Mouse (Mus musculus) lung, adult 2 months (tissue): ENCODE results near the gene Kifap3.

Experiments
- CTCF ChIP-seq: fragments of 200-500 bp; IDR thresholded peaks from 2 replicates; pipeline ENCODE4 v1.5.1; 2011; ENCODE audit warnings: mild to moderate bottlenecking, low read length, control low read depth; ENCODE audit not compliant: insufficient read depth
- POLR2A ChIP-seq: fragments of 200-500 bp; IDR thresholded peaks from 2 replicates; pipeline ENCODE4 v1.6.1; 2011; ENCODE audit warnings: low read depth, mild to moderate bottlenecking, control low read depth, low read length, borderline replicate concordance; ENCODE audit errors: extremely low read depth

DNA sequence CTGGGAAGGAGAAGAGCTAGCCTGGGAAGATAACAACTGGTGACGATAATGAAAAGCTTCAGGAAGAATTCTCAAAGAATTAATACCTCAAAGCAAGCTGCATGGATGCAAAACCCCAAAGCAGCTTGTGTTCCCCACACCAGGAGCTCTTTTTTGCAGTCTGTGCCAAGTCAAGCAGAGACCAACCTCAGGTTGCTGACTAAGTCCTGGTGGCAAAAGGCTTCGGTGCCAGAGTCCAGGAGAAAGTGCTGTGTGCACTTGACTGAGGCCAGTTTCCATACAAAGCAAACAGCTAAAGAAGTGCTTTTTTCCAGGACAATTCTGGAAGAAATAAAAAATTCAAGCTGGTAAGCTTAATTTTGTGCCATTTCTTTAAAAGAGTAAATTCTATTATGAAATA is 174.0 kb downstream of the Kifap3 start:
- TF ChIP-seq CTCF (no peak), POLR2A (no peak)
